Mouse (Mus musculus) kidney, adult 2 months (tissue): ENCODE data around the gene Tmprss6. TPM values are rescaled to one million over a fixed set of nuclear protein-coding genes. Genes with fewer than 3 reads are reported as not detected.

Experiments used
- DNase-seq: peaks from one replicate; pipeline ENCODE4 v3.0.0; 2021
- H3K27ac ChIP-seq: fragments of 200-500 bp; 2 replicates; pipeline ENCODE4 v1.5.1; 2012; ENCODE audit warnings: low read depth, low read length, control low read depth, inconsistent platforms; ENCODE audit not compliant: insufficient read depth
- H3K27me3 ChIP-seq: fragments of 200-500 bp; replicated peaks from 2 replicates; pipeline ENCODE4 v1.6.1; 2012; ENCODE audit warnings: mild to moderate bottlenecking, moderate library complexity, low read length, inconsistent platforms; ENCODE audit not compliant: control insufficient read depth, insufficient read depth
- H3K36me3 ChIP-seq: fragments of 200-500 bp; 2 replicates; pipeline ENCODE4 v1.6.1; 2012; ENCODE audit warnings: mild to moderate bottlenecking, moderate library complexity, low read length, inconsistent platforms; ENCODE audit not compliant: control insufficient read depth, insufficient read depth
- H3K4me1 ChIP-seq: fragments of 200-500 bp; 2 replicates; pipeline ENCODE4 v1.6.1; 2011; ENCODE audit warnings: low read length; ENCODE audit not compliant: control insufficient read depth, insufficient read depth
- H3K4me3 ChIP-seq: fragments of 200-500 bp; 2 replicates; pipeline ENCODE4 v1.5.1; 2011; ENCODE audit warnings: mild to moderate bottlenecking, low read depth, low read length, control low read depth; ENCODE audit not compliant: insufficient read depth
- CTCF ChIP-seq: fragments of 200-500 bp; conservative IDR thresholded peaks from 2 replicates; pipeline ENCODE4 v1.5.1; 2011; ENCODE audit warnings: low read depth, mild to moderate bottlenecking, control low read depth, low read length, moderate library complexity, mixed read lengths; ENCODE audit not compliant: insufficient read depth, insufficient read length
- POLR2A ChIP-seq: fragments of 200-500 bp; IDR thresholded peaks from one replicate; pipeline ENCODE4 v1.6.1; 2011; ENCODE audit warnings: low read depth, low read length, control low read depth
- WGBS: fragments of 180-500 bp; shearing (Covaris S2); methylation state at CpG from one replicate; pipeline ENCODE4 v1.1.7; 2018; 5-methylcytosine and 5-hydroxymethylcytosine counted together
- polyA plus RNA-seq: library from polyadenylated mRNA; depleted of rRNA; stranded (reverse); fragments of >200 nt; gene quantifications from 2 replicates; pipeline ENCODE4 v1.2.3, GENCODE M21; 2012

Gene Tmprss6
- polyA plus RNA-seq, 1 experiment = 2.7 TPM

DNA sequence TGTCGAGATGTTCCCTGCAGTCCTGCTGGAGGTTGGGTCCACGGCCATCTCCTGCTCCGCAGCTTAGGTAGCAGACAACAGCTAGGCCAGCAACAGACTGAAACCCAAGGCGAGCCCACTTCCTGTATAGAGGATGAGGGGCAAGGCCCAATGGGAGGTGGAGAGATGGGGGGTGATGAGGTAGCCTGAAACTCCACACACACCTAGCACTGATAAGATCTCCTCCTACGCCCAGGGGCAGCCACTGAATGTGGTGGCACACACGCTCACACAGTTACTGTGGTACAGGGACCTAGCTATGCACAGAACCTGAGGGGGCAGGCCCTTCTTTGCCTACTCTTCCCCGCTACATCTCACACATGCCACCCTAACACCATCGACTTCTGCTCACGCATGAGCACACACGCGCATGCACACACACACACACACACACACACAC, 26.6 kb upstream of the Tmprss6 start, which contains the start of gene Il2rb:
TSS of gene Il2rb (minus strand) at position 304 of the 439 bp plus-strand sequence.
- Histone ChIP-seq H3K36me3 (no peaks in the 10 kb centered on the region), H3K27ac (no peak within 1 kb of the TSS), H3K4me1 (no peaks in the 10 kb centered on the region), H3K27me3 (no peaks in the 10 kb centered on the region), H3K4me3 (no peak within 1 kb of the TSS)
- TF ChIP-seq POLR2A = no peak
- no peak for TF ChIP-seq CTCF
- no peak for DNase-seq
- 88% methylated on average over 11 of the region's 11 CpGs for WGBS

DNA sequence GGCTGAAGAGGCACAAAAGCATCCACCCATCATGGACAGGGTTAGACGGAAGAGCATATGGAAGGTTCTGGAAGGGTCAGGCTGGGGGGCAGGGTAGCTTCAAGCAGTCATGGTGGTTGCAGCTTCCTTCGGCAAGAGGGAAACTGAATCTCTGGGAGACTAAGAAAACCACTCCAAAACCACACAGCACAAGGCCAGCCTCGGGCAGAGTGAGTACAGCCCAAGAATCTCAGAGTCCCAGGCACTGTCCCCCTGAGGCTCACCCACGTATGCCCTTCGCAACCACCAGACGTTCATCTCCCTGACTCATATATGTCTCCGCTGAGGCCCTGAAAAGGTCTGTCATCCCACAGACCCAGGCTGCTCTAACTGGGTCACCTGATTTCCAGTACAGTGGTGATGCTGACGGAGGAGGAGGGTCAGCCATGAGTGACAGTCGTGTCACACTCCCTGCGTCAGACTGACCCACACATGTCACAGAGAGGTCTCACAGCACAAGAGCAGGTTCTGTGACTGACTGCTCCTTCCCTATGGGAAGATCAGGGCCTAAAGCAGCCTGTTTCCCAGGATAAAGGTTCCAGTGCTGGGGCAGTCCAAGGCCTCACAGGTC, 25.1 kb upstream of the Tmprss6 start:
- H3K27ac ChIP-seq = no peak overlapping the region
- no peak for DNase-seq
- no peaks in the 10 kb centered on the region for H3K36me3 ChIP-seq
- H3K27me3 ChIP-seq = no peaks in the 10 kb centered on the region
- no peaks in the 10 kb centered on the region for H3K4me1 ChIP-seq
- no peak for TF ChIP-seq POLR2A
- no peak for TF ChIP-seq CTCF
- no peak overlapping the region for H3K4me3 ChIP-seq
- 70% methylated on average over 10 of the region's 10 CpGs for WGBS

DNA sequence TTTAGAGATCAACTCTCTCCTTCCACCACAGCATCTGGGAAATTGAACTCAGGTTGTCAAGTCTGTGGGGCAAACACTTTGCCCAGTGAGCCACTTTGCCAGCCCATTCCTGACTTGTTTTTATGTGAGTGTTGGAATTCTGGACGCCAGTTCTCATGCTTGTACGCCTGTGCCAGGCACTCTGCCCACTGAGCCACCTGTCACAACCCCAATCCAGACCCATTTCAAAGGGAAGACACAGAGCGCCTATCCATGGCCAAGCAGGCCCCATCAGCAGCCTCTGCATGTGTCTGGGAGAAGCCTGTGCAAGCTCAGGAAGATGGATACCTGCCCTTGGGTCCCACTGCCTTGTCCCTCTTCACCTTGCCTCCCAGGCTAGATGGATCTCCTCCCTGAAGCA, 22.9 kb upstream of the Tmprss6 start:
- Histone ChIP-seq H3K27me3 (no peaks in the 10 kb centered on the region), H3K4me3 (no peak overlapping the region), H3K36me3 (no peaks in the 10 kb centered on the region), H3K4me1 (no peaks in the 10 kb centered on the region), H3K27ac (no peak overlapping the region)
- no peak for TF ChIP-seq CTCF
- 96% methylated on average over 3 of the region's 3 CpGs for WGBS
- no peak for DNase-seq

DNA sequence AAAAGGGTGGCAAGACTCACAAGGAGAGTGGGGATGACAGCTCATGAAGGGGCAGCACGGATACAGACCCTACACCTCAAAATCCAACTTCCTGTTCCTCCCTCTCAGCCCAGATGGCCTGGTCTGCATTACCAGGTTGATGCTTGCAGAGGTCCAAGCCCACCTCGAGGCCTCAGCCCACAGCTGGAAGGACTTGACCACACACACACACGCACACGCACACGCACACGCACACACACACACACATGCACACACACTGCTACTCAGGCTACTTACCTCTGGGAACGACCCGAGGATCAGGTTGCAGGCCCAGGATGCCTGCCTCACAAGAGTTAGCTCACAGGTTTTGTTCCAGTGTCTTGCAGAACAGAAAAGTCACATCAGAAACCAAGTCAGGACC, 21.5 kb upstream of the Tmprss6 start:
- no peaks in the 10 kb centered on the region for H3K27me3 ChIP-seq
- H3K36me3 ChIP-seq = no peaks in the 10 kb centered on the region
- TF ChIP-seq CTCF = no peak
- TF ChIP-seq POLR2A = no peak
- 53% methylated on average over 8 of the region's 8 CpGs for WGBS
- DNase-seq = no peak
- no peak overlapping the region for H3K27ac ChIP-seq
- no peak overlapping the region for H3K4me3 ChIP-seq
- no peaks in the 10 kb centered on the region for H3K4me1 ChIP-seq

DNA sequence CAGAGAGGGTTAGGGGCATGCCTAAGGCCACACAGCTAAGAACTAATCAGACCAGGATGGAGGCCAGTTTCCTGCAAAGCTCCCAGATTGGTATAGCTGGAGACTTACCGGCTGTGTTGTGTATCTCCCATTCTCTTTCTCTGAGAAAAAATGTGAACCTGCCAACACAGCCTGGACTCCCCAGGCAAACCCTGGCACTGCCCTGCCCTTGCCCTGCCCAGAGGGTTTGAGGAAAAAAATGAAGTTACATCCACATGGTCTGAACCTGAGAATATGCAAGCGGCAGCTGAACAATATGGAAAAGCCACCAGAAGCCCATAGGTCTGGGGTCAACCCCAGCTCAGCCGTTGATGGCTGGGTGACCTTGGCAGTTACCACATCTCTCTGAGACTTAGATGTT, 20.8 kb upstream of the Tmprss6 start:
- WGBS = 80% methylated on average over 3 of the region's 3 CpGs
- H3K36me3 ChIP-seq = no peaks in the 10 kb centered on the region
- no peak overlapping the region for H3K4me3 ChIP-seq
- no peaks in the 10 kb centered on the region for H3K27me3 ChIP-seq
- TF ChIP-seq CTCF (no peak), POLR2A (no peak)
- no peak for DNase-seq
- no peaks in the 10 kb centered on the region for H3K4me1 ChIP-seq
- H3K27ac ChIP-seq = no peak overlapping the region

DNA sequence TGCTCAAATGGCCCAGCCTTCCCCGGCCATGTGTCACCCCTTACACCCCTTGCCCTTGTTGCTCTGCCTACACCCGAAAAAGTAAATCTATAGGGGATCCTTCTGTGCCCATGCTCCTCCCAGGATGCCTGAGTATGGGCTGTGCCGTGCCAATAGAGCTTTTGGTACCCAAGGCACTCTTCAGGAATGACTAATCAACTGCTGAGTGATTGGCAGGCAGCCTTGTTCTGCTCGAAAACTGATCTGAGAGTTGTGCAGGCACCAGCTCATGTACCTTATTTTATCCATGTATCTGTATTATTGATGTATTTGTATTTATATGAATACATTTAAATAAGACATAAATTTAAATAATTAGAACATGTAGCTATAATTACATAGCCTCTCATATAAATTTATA, 18.6 kb upstream of the Tmprss6 start:
- no peaks in the 10 kb centered on the region for H3K36me3 ChIP-seq
- no peak overlapping the region for H3K27ac ChIP-seq
- no peaks in the 10 kb centered on the region for H3K4me1 ChIP-seq
- H3K27me3 ChIP-seq = no peaks in the 10 kb centered on the region
- no peak for DNase-seq
- no peak overlapping the region for H3K4me3 ChIP-seq
- WGBS = 56% methylated on average over 4 of the region's 4 CpGs
- no peak for TF ChIP-seq CTCF
- no peak for TF ChIP-seq POLR2A

DNA sequence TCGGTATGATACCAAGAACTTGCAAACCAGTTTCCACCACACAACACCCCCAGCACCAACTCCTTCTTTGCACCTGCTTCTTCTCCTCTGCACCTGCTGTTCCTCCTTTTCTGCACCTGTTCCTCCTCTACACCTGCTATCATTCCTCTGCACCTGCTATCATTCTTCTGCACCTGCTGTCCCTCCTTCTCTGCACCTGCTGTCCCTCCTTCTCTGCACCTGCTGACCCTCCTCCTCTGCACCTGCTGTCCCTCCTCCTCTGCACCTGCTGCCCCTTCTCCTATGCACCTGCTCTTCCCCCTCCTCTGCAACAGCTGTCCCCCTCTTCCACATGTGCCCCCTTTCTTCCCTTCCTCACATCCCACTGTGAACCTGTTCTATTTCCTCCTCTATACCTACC, 18.1 kb upstream of the Tmprss6 start:
- Histone ChIP-seq H3K4me3 (no peak overlapping the region), H3K36me3 (no peaks in the 10 kb centered on the region), H3K27me3 (no peaks in the 10 kb centered on the region), H3K27ac (no peak overlapping the region), H3K4me1 (no peaks in the 10 kb centered on the region)
- TF ChIP-seq CTCF (no peak), POLR2A (no peak)
- no peak for DNase-seq
- WGBS = 88% methylated on average over 1 of the region's 1 CpGs
